Mouse (Mus musculus): ENCODE data around the gene Bbx.

Bbx gene

GRCm38 (mm10) chr16:50228833-50229232 is 203.4 kb downstream of the Bbx start:
- no peak for DNase-seq (ENCODE audit: low read depth)

GRCm38 (mm10) chr16:50226274-50226673 is 205.9 kb downstream of the Bbx start:
- no peak for DNase-seq (ENCODE audit: low read depth)

GRCm38 (mm10) chr16:50224946-50225345 is 207.2 kb downstream of the Bbx start:
- DNase-seq (ENCODE audit: low read depth) = no peak

GRCm38 (mm10) chr16:50220734-50221501 is 211.3 kb downstream of the Bbx start:
- no peak for DNase-seq (ENCODE audit: low read depth)

GRCm38 (mm10) chr16:50217084-50217483 is 215.1 kb downstream of the Bbx start:
- no peak for DNase-seq (ENCODE audit: low read depth)

- no peak for DNase-seq (ENCODE audit: low read depth)
These were observed 220.5 kb downstream of the Bbx start for GRCm38 (mm10) chr16:50211727-50212126.

DNA sequence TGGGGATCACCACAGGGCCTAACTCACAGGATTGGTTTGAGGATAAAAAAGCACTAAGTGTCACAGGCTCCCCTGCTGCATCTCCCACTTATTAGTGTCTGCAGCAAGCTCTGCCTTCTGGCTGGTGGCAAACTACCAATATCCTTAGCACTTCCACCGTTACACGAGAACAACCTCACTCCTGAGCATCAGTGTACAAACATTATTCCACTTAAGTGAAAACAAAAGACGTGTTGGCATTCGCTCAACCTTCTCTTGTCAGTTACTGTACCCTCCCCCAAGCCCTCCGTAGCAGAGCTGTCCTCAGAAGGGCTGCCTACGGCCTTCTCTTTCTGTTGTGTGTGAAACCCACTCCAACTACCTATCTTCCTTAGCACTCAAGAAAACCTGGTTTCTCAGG is 221.0 kb downstream of the Bbx start:
- no peak for DNase-seq (ENCODE audit: low read depth)

GRCm38 (mm10) chr16:50210742-50211141 is 221.4 kb downstream of the Bbx start:
- DNase-seq (ENCODE audit: low read depth) = no peak

GRCm38 (mm10) chr16:50204944-50205343 is 227.2 kb downstream of the Bbx start:
- peak; percentile 15 for DNase-seq (ENCODE audit: low read depth)

DNA sequence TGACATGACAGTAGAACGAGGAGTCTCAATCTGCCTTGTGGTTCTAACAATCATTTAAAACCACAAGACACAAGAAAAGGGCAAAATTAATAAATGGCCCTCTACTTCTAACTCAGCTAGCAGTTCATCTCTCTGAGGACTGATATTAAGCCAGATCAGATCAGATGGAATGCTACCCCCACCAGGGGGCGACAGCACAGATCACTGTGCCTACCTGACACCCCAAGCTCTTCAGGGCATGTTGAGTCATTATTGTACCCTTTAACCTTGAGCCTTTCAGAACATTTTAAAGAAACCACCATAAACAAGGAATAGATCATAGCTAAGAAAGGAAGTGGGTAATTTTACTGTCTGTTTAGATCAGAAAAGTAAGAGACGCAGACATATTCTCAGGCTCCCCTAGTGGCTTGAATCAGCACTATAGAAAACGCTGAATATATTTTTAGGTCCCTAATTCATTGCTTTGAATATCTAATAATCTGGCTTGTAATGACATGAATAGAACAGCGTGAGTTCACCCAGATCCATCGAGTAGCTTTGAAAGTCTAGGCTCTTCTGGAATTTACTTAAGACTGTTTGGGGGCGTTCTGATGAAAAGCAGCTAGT is 230.5 kb downstream of the Bbx start:
- peak; percentile 38 for DNase-seq (ENCODE audit: low read depth)

DNA sequence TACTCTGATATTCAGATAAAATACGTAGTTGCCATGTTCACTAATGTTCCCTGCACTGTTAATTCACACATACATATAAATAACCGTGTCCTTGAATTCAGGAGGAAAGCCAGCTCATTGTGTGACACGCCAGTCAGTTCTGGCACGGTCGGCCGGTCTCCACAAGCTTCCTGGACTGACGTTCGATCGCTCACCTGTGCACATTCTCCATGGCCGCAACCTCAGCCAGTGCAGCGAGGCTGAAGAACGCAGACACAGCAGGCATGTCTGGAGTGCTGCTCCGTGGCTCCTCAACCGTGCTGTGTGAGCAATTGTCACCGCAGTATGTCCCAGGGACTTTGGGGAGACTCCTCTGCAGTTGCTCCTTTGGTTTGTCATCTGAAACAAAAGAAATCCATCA is 232.0 kb downstream of the Bbx start:
- DNase-seq (ENCODE audit: low read depth) = no peak

GRCm38 (mm10) chr16:50196118-50196517 is 236.1 kb downstream of the Bbx start:
- DNase-seq (ENCODE audit: low read depth) = no peak

- DNase-seq (ENCODE audit: low read depth) = no peak
These were observed 239.6 kb downstream of the Bbx start for GRCm38 (mm10) chr16:50192626-50193025.

DNA sequence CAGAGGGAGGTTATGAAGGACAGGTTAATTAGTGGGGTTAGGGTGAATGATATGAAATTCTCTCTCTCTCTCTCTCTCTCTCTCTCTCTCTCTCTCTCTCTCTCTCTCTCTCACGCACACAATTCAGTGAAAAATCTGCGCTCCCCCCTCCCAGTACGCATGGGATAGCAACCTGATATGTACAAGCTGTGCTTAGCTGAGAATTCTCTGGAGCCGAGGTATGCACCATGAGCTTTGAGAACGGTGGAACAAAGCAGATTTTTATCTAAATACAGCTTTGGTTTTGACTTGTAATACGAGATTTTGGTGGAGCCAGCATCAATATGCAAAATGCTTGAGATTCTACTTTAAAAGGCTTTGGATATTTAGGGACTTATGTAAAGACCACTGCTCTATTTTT is 243.1 kb downstream of the Bbx start:
- DNase-seq (ENCODE audit: low read depth) = no peak

DNA sequence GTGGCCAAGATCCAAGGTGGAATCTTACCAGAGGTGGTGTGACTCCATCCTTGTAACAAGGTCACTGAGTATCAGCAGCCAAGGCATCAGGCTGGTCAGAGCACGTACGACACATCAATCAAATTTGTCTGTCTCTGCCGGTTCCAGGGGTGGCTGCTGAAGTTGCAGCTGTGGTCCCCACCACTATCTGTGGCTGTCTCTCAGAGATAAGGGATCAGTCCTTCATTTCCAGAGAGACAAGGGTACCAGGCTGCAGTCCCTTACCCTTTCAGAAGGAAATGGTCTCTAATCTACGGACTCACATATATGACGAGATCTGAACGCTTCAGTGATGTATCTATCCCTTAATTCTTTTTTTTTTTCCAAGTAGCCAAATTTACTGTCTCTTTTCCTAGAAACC is 245.6 kb downstream of the Bbx start:
- no peak for DNase-seq (ENCODE audit: low read depth)

- no peak for DNase-seq (ENCODE audit: low read depth)
These were observed 247.1 kb downstream of the Bbx start for GRCm38 (mm10) chr16:50185041-50185440.

DNA sequence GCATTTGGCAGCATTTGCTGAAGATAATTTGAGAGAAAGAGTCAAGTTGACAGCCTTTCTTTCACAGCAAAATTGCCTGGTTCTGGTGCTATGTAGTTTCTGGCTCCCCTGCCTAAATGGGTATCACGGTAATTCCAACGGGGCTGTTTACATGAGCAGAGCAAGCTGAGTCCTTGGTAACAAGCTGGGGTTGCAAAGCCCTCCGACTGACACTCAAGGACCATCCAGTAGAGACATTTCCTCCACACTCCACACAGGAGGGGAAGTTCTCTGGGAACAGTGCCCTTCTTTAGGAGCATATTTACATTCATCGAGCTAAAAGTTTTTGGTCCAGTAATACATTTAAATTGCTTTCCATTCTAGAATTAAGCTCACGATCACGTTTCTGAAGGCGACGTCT is 249.2 kb downstream of the Bbx start:
- no peak for DNase-seq (ENCODE audit: low read depth)

GRCm38 (mm10) chr16:50182561-50182960 is 249.6 kb downstream of the Bbx start:
- no peak for DNase-seq (ENCODE audit: low read depth)

GRCm38 (mm10) chr16:50172760-50173159 is 259.4 kb downstream of the Bbx start:
- DNase-seq (ENCODE audit: low read depth) = no peak

- DNase-seq (ENCODE audit: low read depth) = no peak
These were observed 261.4 kb downstream of the Bbx start for GRCm38 (mm10) chr16:50170812-50171211.

DNA sequence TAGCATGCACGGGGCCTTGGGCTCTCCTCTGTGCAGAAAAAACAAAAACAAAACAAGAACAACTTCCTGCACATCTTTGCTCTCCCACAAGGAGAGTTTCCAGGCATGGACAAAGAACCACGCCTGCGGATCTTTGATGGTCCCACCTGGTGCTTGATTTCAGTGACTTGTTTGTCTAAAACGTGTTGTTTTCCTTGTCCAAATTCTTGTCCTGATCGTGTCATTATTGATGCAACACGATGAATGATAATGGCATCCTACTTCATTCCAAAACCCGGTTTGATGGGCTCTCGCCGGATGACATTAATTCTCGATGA is 264.2 kb downstream of the Bbx start:
- DNase-seq (ENCODE audit: low read depth) = no peak

DNA sequence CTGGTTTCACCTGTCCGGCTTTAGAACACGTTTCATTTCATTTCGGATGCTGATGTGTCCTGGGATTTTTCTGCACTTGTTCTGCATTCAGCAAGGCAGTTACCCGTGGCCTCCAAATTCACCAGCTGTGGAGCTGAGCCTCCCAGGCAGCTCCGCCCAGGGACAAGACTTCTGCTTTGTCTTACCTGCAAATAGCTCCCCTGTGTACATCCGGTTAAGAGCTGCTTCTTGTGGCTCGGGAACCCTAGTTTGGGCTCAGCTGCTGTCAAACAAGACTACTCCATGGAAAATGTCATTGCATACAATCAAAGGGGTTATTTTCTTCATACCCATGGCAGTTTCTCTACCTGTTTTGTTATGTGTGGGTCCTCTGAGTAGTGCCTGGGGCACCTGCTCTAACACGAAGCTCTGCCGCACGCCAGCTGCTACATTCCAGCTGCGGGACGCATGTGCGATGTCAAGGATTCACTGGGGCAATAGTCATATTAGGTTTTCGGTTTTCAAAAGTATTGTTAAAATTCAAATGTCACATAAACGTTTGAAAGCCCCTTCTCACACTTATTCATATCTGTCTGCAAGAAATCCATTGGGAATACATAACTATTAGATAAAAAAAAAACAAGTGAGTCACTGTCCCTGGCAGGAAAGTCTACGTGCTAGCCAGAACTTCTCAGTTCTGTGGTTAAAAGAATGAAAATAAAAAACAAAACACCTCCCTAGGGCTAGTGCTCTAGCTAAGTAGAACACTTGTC is 264.8 kb downstream of the Bbx start:
- DNase-seq (ENCODE audit: low read depth) = no peak

Data from c-Kit-positive CD71-positive TER-119-negative erythroid progenitor cells, embryonic 14.5 days (primary cell).